Mouse (Mus musculus): ENCODE measurements around the gene Gm21454.
"Not testable (repeated sequence)": the region's sequence is repeated elsewhere in the genome, so short reads cannot be mapped to it uniquely, and the experiment has no call there.

Gm21454 gene

DNA sequence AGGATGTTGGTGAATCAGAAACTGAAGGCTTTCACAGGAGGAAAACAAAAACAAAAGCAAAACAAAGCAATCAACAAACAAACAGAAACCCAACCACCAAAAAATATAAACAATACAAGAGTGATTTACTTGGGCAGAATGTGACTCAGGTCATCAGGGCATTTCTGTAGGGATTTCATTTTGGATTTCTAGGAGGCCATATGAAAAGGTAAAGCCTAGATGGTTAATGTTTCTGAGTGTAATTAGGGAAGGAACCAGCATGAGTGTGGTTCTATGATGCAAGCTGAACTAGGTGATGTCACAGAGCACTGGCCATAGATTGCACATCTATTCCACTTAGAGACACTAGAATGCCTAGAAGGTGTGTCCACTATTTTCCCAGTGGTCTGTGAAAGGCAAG, at the start of gene Gm21454, which contains the start of gene Gm21440:
Gene Gm21454, plus strand, starts transcription at position 352 of the 400 bp plus-strand sequence.
Gene Gm21440, plus strand, starts transcription at position 301 of the 400 bp plus-strand sequence.
- not testable (repeated sequence) for DNase-seq

DNA sequence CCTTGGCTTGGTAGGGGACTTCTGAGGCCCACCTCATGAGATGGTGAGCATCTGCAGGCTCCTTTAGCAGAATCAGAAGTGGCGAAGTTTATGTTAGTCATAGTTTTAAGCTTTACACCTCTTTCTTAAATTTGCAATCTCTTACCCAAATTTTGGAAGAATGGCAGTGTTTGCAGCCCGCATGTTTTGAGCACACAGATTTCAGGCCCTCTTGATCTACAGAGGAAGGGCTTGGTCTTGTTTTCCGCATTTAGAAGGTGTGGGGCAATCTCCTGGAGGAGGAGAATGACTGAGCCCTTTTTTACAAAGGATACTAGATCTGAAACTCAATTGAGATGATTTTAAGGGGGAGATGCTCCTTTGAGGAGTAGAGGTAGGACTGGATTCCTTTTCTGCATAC, 28.4 kb upstream of the Gm21454 start, which contains the start of gene Gm21828:
Gene Gm21828, minus strand, starts transcription at position 101 of the 400 bp plus-strand sequence.
- DNase-seq = not testable (repeated sequence)

- not testable (repeated sequence) for DNase-seq
Measured at GRCm38 (mm10) chrY:13348963-13349362, 96.7 kb downstream of the Gm21454 start, which contains the start of gene Gm21725. Gene Gm21725, minus strand, starts transcription at chrY:13349063.
